Mouse (Mus musculus) lung, adult 2 months (tissue): ENCODE measurements around the gene Gm4871. TPM values are rescaled to one million over a fixed set of nuclear protein-coding genes. Genes with fewer than 3 reads are reported as not detected.
"Not testable (repeated sequence)": the region's sequence is repeated elsewhere in the genome, so short reads cannot be mapped to it uniquely, and the experiment has no call there.

ENCODE experiments used
- DNase-seq: peaks from one replicate; pipeline ENCODE4 v3.0.0; 2022
- H3K4me1 ChIP-seq: fragments of 200-500 bp; 2 replicates; pipeline ENCODE4 v1.6.1; 2011; ENCODE audit warnings: low read length; ENCODE audit not compliant: control insufficient read depth, insufficient read depth
- H3K4me3 ChIP-seq: fragments of 200-500 bp; replicated peaks from 2 replicates; pipeline ENCODE3; 2011; ENCODE audit warnings: low read depth, mild to moderate bottlenecking, control low read depth, low read length; ENCODE audit errors: extremely low read depth
- CTCF ChIP-seq: fragments of 200-500 bp; IDR thresholded peaks from 2 replicates; pipeline ENCODE4 v1.5.1; 2011; ENCODE audit warnings: mild to moderate bottlenecking, low read length, control low read depth; ENCODE audit not compliant: insufficient read depth
- POLR2A ChIP-seq: fragments of 200-500 bp; IDR thresholded peaks from 2 replicates; pipeline ENCODE4 v1.6.1; 2011; ENCODE audit warnings: low read depth, mild to moderate bottlenecking, control low read depth, low read length, borderline replicate concordance; ENCODE audit errors: extremely low read depth
- WGBS: fragments of 180-500 bp; shearing (Covaris S2); methylation state at CpG from one replicate; pipeline ENCODE4 v1.1.7; 2018; 5-methylcytosine and 5-hydroxymethylcytosine counted together
- polyA plus RNA-seq: library from polyadenylated mRNA; depleted of rRNA; stranded (reverse); fragments of >200 nt; gene quantifications from 2 replicates; pipeline ENCODE4 v1.2.3, GENCODE M21; 2012

The Gm4871 gene
- polyA plus RNA-seq, 1 experiment: not detected

- Histone ChIP-seq H3K4me3 (no peak overlapping the region), H3K4me1 (no peaks in the 10 kb centered on the region)
- TF ChIP-seq POLR2A (no peak), CTCF (no peak)
- 39% methylated on average over 4 of the region's 4 CpGs for WGBS
- DNase-seq: no peak
Observed at GRCm38 (mm10) chr5:145041628-145042027, 9.1 kb upstream of the Gm4871 start.

GRCm38 (mm10) chr5:145030476-145030875 lies 2.1 kb downstream of the Gm4871 start:
- WGBS: 86% methylated on average over 1 of the region's 1 CpGs
- not testable (repeated sequence) for H3K4me1 ChIP-seq, DNase-seq, H3K4me3 ChIP-seq

- H3K4me1 ChIP-seq, DNase-seq, H3K4me3 ChIP-seq: not testable (repeated sequence)
- 35% methylated on average over 1 of the region's 1 CpGs for WGBS
Observed at GRCm38 (mm10) chr5:145020712-145021111, 11.8 kb downstream of the Gm4871 start.

GRCm38 (mm10) chr5:145020254-145020653 lies 12.3 kb downstream of the Gm4871 start:
- WGBS: 11% methylated on average over 1 of the region's 1 CpGs
- not testable (repeated sequence) for DNase-seq, H3K4me3 ChIP-seq, H3K4me1 ChIP-seq

- 10% methylated on average over 2 of the region's 2 CpGs for WGBS
- H3K4me1 ChIP-seq, H3K4me3 ChIP-seq, DNase-seq: not testable (repeated sequence)
Observed at GRCm38 (mm10) chr5:145016761-145017160, 15.8 kb downstream of the Gm4871 start.

GRCm38 (mm10) chr5:145014278-145014677 lies 18.3 kb downstream of the Gm4871 start:
- no peak overlapping the region for H3K4me3 ChIP-seq
- H3K4me1 ChIP-seq: no peaks in the 10 kb centered on the region
- TF ChIP-seq POLR2A (no peak), CTCF (no peak)
- no peak for DNase-seq
- 82% methylated on average over 1 of the region's 1 CpGs for WGBS

GRCm38 (mm10) chr5:145008878-145009659 lies 23.5 kb downstream of the Gm4871 start:
- no peak overlapping the region for H3K4me3 ChIP-seq
- DNase-seq: no peak
- TF ChIP-seq CTCF: no peak
- no peak for TF ChIP-seq POLR2A
- WGBS: 88% methylated on average over 15 of the region's 15 CpGs
- H3K4me1 ChIP-seq: no peaks in the 10 kb centered on the region

GRCm38 (mm10) chr5:145005596-145005995 lies 27.0 kb downstream of the Gm4871 start:
- Histone ChIP-seq H3K4me3 (no peak overlapping the region), H3K4me1 (no peaks in the 10 kb centered on the region)
- WGBS: 56% methylated on average over 6 of the region's 6 CpGs
- DNase-seq: no peak
- TF ChIP-seq POLR2A (no peak), CTCF (no peak)

GRCm38 (mm10) chr5:145004495-145004894 lies 28.1 kb downstream of the Gm4871 start:
- no peaks in the 10 kb centered on the region for H3K4me1 ChIP-seq
- WGBS: 45% methylated on average over 9 of the region's 9 CpGs
- H3K4me3 ChIP-seq: no peak overlapping the region
- TF ChIP-seq CTCF (no peak), POLR2A (no peak)
- DNase-seq: no peak

- Histone ChIP-seq H3K4me3 (no peak overlapping the region), H3K4me1 (no peaks in the 10 kb centered on the region)
- TF ChIP-seq CTCF: no peak
- DNase-seq: no peak
- WGBS: 88% methylated on average over 3 of the region's 3 CpGs
Observed at GRCm38 (mm10) chr5:145003362-145003761, 29.2 kb downstream of the Gm4871 start.

- 50% methylated on average over 2 of the region's 2 CpGs for WGBS
- TF ChIP-seq POLR2A (no peak), CTCF (0 out of 2 replicates have a peak, but pooled peaks have one; percentile 17)
- no peak for DNase-seq
- Histone ChIP-seq H3K4me1 (no peaks in the 10 kb centered on the region), H3K4me3 (no peak overlapping the region)
Observed at GRCm38 (mm10) chr5:144998491-144998890, 34.1 kb downstream of the Gm4871 start.
